Mouse (Mus musculus) megakaryocyte, embryonic 14.5 days (primary cell): ENCODE results near the gene Gm21885. TPM values are rescaled to one million over a fixed set of nuclear protein-coding genes. Genes with fewer than 3 reads are reported as not detected.

ENCODE experiments used
- H3K27me3 ChIP-seq: replicated peaks from 2 replicates; pipeline ENCODE3; 2012; ENCODE audit warnings: inconsistent platforms
- H3K36me3 ChIP-seq: replicated peaks from 2 replicates; pipeline ENCODE3; 2012; ENCODE audit warnings: low read length, inconsistent platforms, mixed read lengths
- H3K4me1 ChIP-seq: 2 replicates; pipeline ENCODE4 v1.6.1; 2012; ENCODE audit warnings: inconsistent platforms
- H3K4me3 ChIP-seq: replicated peaks from 2 replicates; pipeline ENCODE3; 2012; ENCODE audit warnings: moderate library complexity, mild to moderate bottlenecking, inconsistent platforms
- H3K9me3 ChIP-seq: 2 replicates; pipeline ENCODE4 v1.6.1; 2012; ENCODE audit warnings: inconsistent platforms
- FLI1 ChIP-seq: IDR thresholded peaks from 2 replicates; pipeline ENCODE4 v1.6.1; 2012; ENCODE audit warnings: low read length, inconsistent platforms, mixed read lengths
- GATA1 ChIP-seq: IDR thresholded peaks from 3 replicates; pipeline ENCODE4 v1.6.1; 2012; ENCODE audit warnings: mixed read lengths, low read length, inconsistent platforms, borderline replicate concordance
- polyA plus RNA-seq: library from polyadenylated mRNA; stranded (reverse); fragments of >175 nt; gene quantifications from 2 replicates; pipeline ENCODE4 v1.2.3, GENCODE M21; 2012; ENCODE audit warnings: low replicate concordance; ENCODE audit not compliant: insufficient read depth

Gene Gm21885
- polyA plus RNA-seq, 1 experiment = not detected

DNA sequence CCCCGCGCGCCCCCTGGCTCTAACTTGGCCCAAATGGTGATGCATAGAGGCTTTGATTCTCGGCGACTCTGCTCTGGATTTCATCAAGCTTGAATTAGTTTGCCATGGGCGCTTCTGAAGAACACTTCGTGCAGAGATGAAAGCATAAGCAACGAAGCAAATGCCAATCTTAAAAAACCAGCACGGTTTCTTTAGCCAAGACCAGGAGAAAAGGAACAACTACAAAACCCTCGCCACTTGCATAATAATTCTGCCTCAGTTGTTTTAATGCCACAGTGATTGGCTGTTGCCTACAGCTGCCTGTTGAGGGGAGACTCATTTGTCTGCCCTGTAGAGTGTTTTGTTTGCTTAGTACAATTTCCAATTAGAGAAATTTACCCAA, 47.0 kb downstream of the Gm21885 start:
- Histone ChIP-seq H3K27me3 (no peaks in the 10 kb centered on the region), H3K4me1 (peaks cover 18% of the 10 kb centered on the region), H3K4me3 (peak overlapping the region; percentile 99), H3K36me3 (peaks cover 1% of the 10 kb centered on the region), H3K9me3 (no peaks in the 10 kb centered on the region)
- TF ChIP-seq GATA1 (no peak), FLI1 (no peak)

GRCm38 (mm10) chr11:94329270-94329891, 47.7 kb downstream of the Gm21885 start:
- no peaks in the 10 kb centered on the region for H3K27me3 ChIP-seq
- H3K9me3 ChIP-seq = no peaks in the 10 kb centered on the region
- H3K36me3 ChIP-seq = peaks cover 7% of the 10 kb centered on the region
- TF ChIP-seq FLI1 (no peak), GATA1 (no peak)
- H3K4me3 ChIP-seq = no peak overlapping the region
- H3K4me1 ChIP-seq = peaks cover 18% of the 10 kb centered on the region

DNA sequence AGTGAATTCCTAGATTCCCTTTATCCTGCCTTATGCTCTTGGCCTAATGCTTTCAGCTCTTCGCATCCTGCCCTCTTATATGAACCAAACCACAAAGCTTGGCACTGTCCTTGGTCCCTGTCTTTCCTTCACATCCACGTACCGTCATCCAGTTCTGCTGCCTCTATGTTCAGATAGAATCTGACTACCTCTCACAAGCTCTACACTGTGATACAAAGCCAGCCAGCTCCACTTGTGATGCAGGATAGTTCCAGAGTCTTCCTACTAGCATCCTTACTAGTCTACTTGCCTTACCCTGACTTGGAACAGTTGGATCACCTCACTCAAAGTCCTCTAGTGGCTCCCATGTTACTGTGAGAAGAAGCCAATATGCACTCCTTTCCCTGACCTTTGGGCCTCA, 48.5 kb downstream of the Gm21885 start:
- Histone ChIP-seq H3K4me1 (peaks cover 18% of the 10 kb centered on the region), H3K27me3 (no peaks in the 10 kb centered on the region), H3K9me3 (no peaks in the 10 kb centered on the region), H3K36me3 (peaks cover 14% of the 10 kb centered on the region), H3K4me3 (no peak overlapping the region)
- TF ChIP-seq GATA1 = no peak
- TF ChIP-seq FLI1 = no peak

- H3K9me3 ChIP-seq = no peaks in the 10 kb centered on the region
- no peak for TF ChIP-seq FLI1
- H3K27me3 ChIP-seq = no peaks in the 10 kb centered on the region
- peaks cover 11% of the 10 kb centered on the region for H3K4me1 ChIP-seq
- H3K36me3 ChIP-seq = peaks cover 27% of the 10 kb centered on the region
- H3K4me3 ChIP-seq = no peak overlapping the region
Measured at GRCm38 (mm10) chr11:94332726-94333125, 51.1 kb downstream of the Gm21885 start.

GRCm38 (mm10) chr11:94334386-94334968, 52.8 kb downstream of the Gm21885 start:
- no peak for TF ChIP-seq FLI1
- no peak for TF ChIP-seq GATA1
- Histone ChIP-seq H3K4me3 (no peak overlapping the region), H3K4me1 (peaks cover 10% of the 10 kb centered on the region), H3K27me3 (no peaks in the 10 kb centered on the region), H3K9me3 (no peaks in the 10 kb centered on the region), H3K36me3 (peaks cover 44% of the 10 kb centered on the region)

Other genes starting within 250 kb of the Gm21885 start
- 4.3 and 10.8 TPM in 2 replicates for gene Tob1, start 70.4 kb upstream of the Gm21885 start, polyA plus RNA-seq
- gene Wfikkn2, start 35.9 kb upstream of the Gm21885 start, polyA plus RNA-seq = not detected in 2 replicates
- gene Luc7l3, start 40.1 kb downstream of the Gm21885 start, polyA plus RNA-seq = 2.8 and 22.3 TPM in 2 replicates
- gene Ankrd40, start 46.1 kb downstream of the Gm21885 start, polyA plus RNA-seq = 32.7 and 40.6 TPM in 2 replicates
- 6.3 TPM in 1 of 2 replicates, not detected in the other for gene Abcc3, start 111.1 kb downstream of the Gm21885 start, polyA plus RNA-seq
- gene Cacna1g, start 192.3 kb downstream of the Gm21885 start, polyA plus RNA-seq = not detected in 2 replicates
- not detected in 2 replicates for gene Spata20, start 204.3 kb downstream of the Gm21885 start, polyA plus RNA-seq
- not detected in 2 replicates for gene Epn3, start 218.1 kb downstream of the Gm21885 start, polyA plus RNA-seq
- gene Mycbpap, start 239.9 kb downstream of the Gm21885 start, polyA plus RNA-seq = not detected in 2 replicates